Mouse (Mus musculus) testis, adult 2 months (tissue): ENCODE results near the gene Fnbp1. TPM values are rescaled to one million over a fixed set of nuclear protein-coding genes. Genes with fewer than 3 reads are reported as not detected.

Experiments
- H3K27ac ChIP-seq: fragments of 200-500 bp; 2 replicates; pipeline ENCODE4 v1.5.1; 2012; ENCODE audit warnings: low read depth, low read length; ENCODE audit not compliant: control insufficient read depth, insufficient read depth
- H3K27me3 ChIP-seq: fragments of 200-500 bp; 2 replicates; pipeline ENCODE4 v1.6.1; 2012; ENCODE audit warnings: mild to moderate bottlenecking, low read length, moderate library complexity; ENCODE audit not compliant: control insufficient read depth, insufficient read depth
- H3K36me3 ChIP-seq: fragments of 200-500 bp; 2 replicates; pipeline ENCODE4 v1.6.1; 2012; ENCODE audit warnings: mild to moderate bottlenecking, low read length; ENCODE audit not compliant: control insufficient read depth, insufficient read depth
- H3K4me1 ChIP-seq: fragments of 200-500 bp; 2 replicates; pipeline ENCODE4 v1.6.1; 2012; ENCODE audit warnings: low read length; ENCODE audit not compliant: control insufficient read depth, insufficient read depth
- H3K4me3 ChIP-seq: fragments of 200-500 bp; 2 replicates; pipeline ENCODE4 v1.5.1; 2012; ENCODE audit warnings: low read depth, mild to moderate bottlenecking, low read length, moderate library complexity, mixed read lengths; ENCODE audit not compliant: control insufficient read depth
- CTCF ChIP-seq: fragments of 200-500 bp; IDR thresholded peaks from 2 replicates; pipeline ENCODE4 v1.5.1; 2012; ENCODE audit warnings: low read depth, mild to moderate bottlenecking, inconsistent platforms, low read length, moderate library complexity; ENCODE audit not compliant: control insufficient read depth, insufficient read depth, insufficient replicate concordance
- POLR2A ChIP-seq: fragments of 200-500 bp; IDR thresholded peaks from 2 replicates; pipeline ENCODE4 v1.6.1; 2012; ENCODE audit warnings: low read depth, mild to moderate bottlenecking, inconsistent platforms, low read length, moderate library complexity; ENCODE audit not compliant: control insufficient read depth
- polyA plus RNA-seq: library from polyadenylated mRNA; depleted of rRNA; stranded (reverse); fragments of >200 nt; gene quantifications from 2 replicates; pipeline ENCODE4 v1.2.3, GENCODE M21; 2012

Gene Fnbp1
- polyA plus RNA-seq, 1 experiment: 6.3 TPM

- H3K4me3 ChIP-seq: no peak overlapping the region
- H3K4me1 ChIP-seq: no peaks in the 10 kb centered on the region
- H3K36me3 ChIP-seq: no peaks in the 10 kb centered on the region
- TF ChIP-seq POLR2A (no peak), CTCF (no peak)
- no peaks in the 10 kb centered on the region for H3K27me3 ChIP-seq
- H3K27ac ChIP-seq: no peak overlapping the region
These were observed 101.8 kb downstream of the Fnbp1 start for GRCm38 (mm10) chr2:31040043-31040442.

- H3K4me1 ChIP-seq: no peaks in the 10 kb centered on the region
- no peak overlapping the region for H3K4me3 ChIP-seq
- H3K27me3 ChIP-seq: no peaks in the 10 kb centered on the region
- no peak overlapping the region for H3K27ac ChIP-seq
- H3K36me3 ChIP-seq: no peaks in the 10 kb centered on the region
- no peak for TF ChIP-seq POLR2A
- TF ChIP-seq CTCF: no peak
These were observed 105.0 kb downstream of the Fnbp1 start for GRCm38 (mm10) chr2:31036811-31037210.

- H3K36me3 ChIP-seq: no peaks in the 10 kb centered on the region
- H3K27ac ChIP-seq: no peak overlapping the region
- no peaks in the 10 kb centered on the region for H3K4me1 ChIP-seq
- no peaks in the 10 kb centered on the region for H3K27me3 ChIP-seq
- H3K4me3 ChIP-seq: no peak overlapping the region
- TF ChIP-seq CTCF (no peak), POLR2A (no peak)
These were observed 109.8 kb downstream of the Fnbp1 start for GRCm38 (mm10) chr2:31031972-31032371.

- Histone ChIP-seq H3K36me3 (no peaks in the 10 kb centered on the region), H3K27ac (no peak overlapping the region), H3K4me3 (no peak overlapping the region), H3K27me3 (no peaks in the 10 kb centered on the region), H3K4me1 (no peaks in the 10 kb centered on the region)
- TF ChIP-seq CTCF: no peak
- no peak for TF ChIP-seq POLR2A
These were observed 115.2 kb downstream of the Fnbp1 start for GRCm38 (mm10) chr2:31026642-31027041.

- Histone ChIP-seq H3K27ac (no peak overlapping the region), H3K27me3 (no peaks in the 10 kb centered on the region), H3K4me3 (no peak overlapping the region), H3K4me1 (no peaks in the 10 kb centered on the region), H3K36me3 (no peaks in the 10 kb centered on the region; the same call in 1 of the 2 replicates)
- TF ChIP-seq POLR2A (no peak), CTCF (no peak)
These were observed 116.3 kb downstream of the Fnbp1 start for GRCm38 (mm10) chr2:31025458-31025857.

GRCm38 (mm10) chr2:31024618-31025370 lies 117.0 kb downstream of the Fnbp1 start:
- no peaks in the 10 kb centered on the region for H3K4me1 ChIP-seq
- peak; percentile 55; the same call in 1 of the 2 replicates for TF ChIP-seq CTCF
- TF ChIP-seq POLR2A: no peak

GRCm38 (mm10) chr2:31023940-31024339 lies 117.9 kb downstream of the Fnbp1 start:
- no peak overlapping the region for H3K4me3 ChIP-seq
- no peak for TF ChIP-seq POLR2A
- TF ChIP-seq CTCF: no peak
- H3K36me3 ChIP-seq: no peaks in the 10 kb centered on the region; the same call in 1 of the 2 replicates
- no peaks in the 10 kb centered on the region for H3K4me1 ChIP-seq
- no peaks in the 10 kb centered on the region for H3K27me3 ChIP-seq
- H3K27ac ChIP-seq: no peak overlapping the region

More at GRCm38 (mm10) chr2:31024618-31025370, 117.0 kb downstream of the Fnbp1 start:
- no peaks in the 10 kb centered on the region for H3K27me3 ChIP-seq
- H3K36me3 ChIP-seq: no peaks in the 10 kb centered on the region; the same call in 1 of the 2 replicates
- H3K27ac ChIP-seq: no peak overlapping the region
- no peak overlapping the region for H3K4me3 ChIP-seq
